Mouse (Mus musculus) erythroid progenitor cell, adult 5-6 weeks (primary cell): Measurements from ENCODE around the gene Bfar. TPM values are rescaled to one million over a fixed set of nuclear protein-coding genes. Genes with fewer than 3 reads are reported as not detected.
"Not testable (repeated sequence)": the region's sequence is repeated elsewhere in the genome, so short reads cannot be mapped to it uniquely, and the experiment has no call there.

Experiments used
- ATAC-seq: replicated peaks from 2 replicates; pipeline ENCODE4 v1.8.0; 2016; ENCODE audit warnings: moderate number of reproducible peaks, mild to moderate bottlenecking, moderate TSS enrichment, inconsistent platforms; ENCODE audit not compliant: poor library complexity, low FRiP score, severe bottlenecking
- total RNA-seq, 2 experiments: library from RNA; stranded (forward) in 1 of 2; stranded (reverse) in 1 of 2; fragments of 150-400 nt in 1 of 2; fragments of 186-747, 209-891 nt in 1 of 2; gene quantifications; 2 replicates each; pipeline versions ENCODE4 v1.2.3 to v1.2.4; 2015 to 2017; ENCODE audit warnings: low replicate concordance in 2 of 2

Bfar gene
- total RNA-seq, 2 experiments from 2014 or later: 7.1 to 8.9 TPM

GRCm38 (mm10) chr16:13714910-13715309 lies 43.3 kb downstream of the Bfar start:
- no peak for ATAC-seq

DNA sequence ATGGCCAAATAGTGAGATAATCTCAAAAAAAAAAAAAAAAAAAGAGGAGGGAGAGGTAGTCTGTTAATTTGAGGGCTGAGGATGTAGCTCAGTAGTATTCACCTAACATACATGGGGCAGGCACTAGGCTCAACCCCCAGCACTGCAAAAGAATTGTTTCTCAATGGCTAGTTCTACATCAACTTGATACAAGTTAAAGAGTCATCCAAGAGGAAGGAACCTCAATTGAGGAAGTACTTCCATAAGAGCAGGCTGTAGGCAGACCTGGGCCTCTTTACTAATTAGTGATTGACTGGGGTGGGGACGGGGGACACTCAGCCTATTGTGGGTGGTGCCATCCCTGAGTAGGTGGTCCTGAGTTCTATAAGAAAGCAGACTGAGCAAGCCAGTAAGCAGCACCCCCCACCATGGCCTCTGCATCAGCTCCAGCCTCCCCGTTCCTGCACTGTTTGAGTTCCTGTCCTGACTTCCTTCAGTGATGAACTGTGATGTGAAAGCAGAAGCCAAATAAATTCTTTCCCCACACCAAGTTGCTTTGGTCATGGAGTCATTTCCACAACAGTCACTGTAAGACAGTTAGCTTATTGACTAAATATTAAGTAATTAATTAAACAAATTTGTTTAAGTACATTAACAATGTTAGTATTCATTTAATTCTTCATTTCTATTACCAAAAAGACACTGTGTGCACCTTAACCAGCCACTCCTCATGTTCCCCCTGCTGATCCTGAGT lies 45.3 kb downstream of the Bfar start:
- no peak for ATAC-seq

GRCm38 (mm10) chr16:13722937-13723336 lies 51.3 kb downstream of the Bfar start:
- no peak for ATAC-seq

DNA sequence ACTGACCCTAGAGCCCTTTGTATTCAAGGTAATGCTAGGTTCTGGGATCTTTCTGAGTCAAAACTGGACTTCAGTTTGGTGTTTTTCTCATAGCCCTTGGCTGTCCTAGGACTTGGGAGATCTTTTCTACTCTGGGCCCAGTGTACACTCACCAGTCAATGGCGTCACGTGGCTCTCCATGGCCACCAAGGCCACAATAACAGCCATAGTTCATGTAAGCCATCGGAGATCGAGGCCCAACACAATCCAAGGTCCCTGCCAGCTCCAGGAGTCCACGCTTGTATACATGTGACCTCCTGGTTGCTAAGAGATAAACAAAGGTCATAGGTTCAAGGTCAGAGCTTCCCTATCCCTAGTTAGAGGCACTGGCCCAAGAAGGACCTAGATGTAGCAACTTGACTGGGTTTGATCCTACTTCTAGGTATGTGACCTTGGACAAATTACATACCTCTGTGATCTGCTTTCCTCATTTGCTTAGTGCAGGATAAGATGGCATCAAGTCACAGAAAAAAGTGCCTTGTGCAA lies 56.2 kb downstream of the Bfar start:
- ATAC-seq: no peak

GRCm38 (mm10) chr16:13729428-13729827 lies 57.8 kb downstream of the Bfar start:
- no peak for ATAC-seq

GRCm38 (mm10) chr16:13730285-13731255 lies 58.9 kb downstream of the Bfar start, which contains the start of gene Pla2g10:
Gene Pla2g10 (minus strand): TSS chr16:13730983.
- no peak for ATAC-seq

- no peak for ATAC-seq
Observed at GRCm38 (mm10) chr16:13732786-13733185, 61.1 kb downstream of the Bfar start.

DNA sequence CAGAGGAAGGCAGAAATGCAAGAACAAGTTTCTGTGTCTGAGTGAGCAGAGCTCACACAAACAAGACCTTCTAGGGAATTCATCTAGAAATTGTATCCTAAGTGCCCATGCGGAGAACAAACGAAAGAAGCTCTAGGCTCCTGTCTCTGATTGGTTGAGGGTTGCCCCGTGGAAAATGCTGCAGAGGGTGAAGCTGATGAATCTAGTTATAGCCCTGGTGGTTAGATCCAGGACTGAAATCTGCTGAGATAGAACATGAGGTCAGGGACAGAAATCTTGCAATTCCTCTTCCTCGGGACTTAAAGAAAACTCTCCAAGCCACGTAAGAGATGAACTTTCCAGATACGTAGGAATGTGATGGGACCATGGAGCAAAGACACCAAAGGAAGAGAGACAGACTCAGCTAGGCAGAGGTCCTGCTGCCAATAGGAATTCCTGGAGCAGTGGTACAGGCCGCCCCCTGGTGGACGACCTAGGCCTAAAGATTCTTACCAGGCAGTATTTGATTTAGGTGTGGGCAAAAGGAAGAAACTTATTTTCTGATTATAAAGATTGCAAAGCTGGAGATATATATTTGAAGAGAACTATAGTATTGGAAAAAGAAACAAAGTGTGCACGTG lies 62.0 kb downstream of the Bfar start:
- ATAC-seq: no peak; the same call in 1 of the 2 replicates

DNA sequence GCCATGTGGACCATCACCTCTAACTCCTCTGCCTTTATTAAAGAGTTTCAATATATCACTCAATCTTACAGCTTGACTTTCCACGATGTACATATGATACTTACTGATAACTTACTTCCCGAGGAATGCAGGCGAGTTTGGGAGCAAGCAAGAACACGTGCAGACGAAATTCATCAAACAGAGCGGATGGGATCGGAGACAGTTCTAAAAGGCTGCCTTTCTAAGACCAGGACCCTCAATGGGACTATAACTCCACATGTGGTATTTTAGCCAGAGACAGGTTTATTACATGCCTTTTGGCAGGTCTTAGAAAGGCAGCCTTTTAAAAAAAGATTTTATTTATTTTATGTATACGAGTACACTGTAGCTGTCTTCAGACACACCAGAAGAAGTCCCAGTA lies 64.3 kb downstream of the Bfar start:
- no peak for ATAC-seq

DNA sequence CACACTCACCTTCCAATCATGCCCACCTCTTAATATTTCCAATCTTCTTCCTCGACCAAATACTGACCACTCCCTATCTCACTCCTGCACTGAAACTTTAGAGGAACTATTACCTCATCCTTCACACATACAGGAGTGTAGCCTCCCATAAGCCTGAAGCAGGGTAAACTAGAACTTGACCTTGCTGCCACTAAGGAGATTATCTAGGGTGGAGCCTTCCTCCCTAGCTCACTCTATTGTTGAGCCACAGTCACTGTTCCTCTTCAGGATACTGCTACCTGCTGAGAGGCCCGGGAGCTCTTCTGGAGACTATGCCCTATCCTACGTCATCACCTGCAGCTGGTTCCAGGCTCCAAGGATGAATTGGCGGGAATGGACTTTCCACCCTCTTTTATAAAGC lies 67.4 kb downstream of the Bfar start:
- not testable (repeated sequence) for ATAC-seq

- no peak for ATAC-seq
Observed at GRCm38 (mm10) chr16:13740844-13741243, 69.2 kb downstream of the Bfar start.

- no peak for ATAC-seq
Observed at GRCm38 (mm10) chr16:13747708-13748107, 76.0 kb downstream of the Bfar start.

GRCm38 (mm10) chr16:13748124-13748523 lies 76.5 kb downstream of the Bfar start:
- no peak for ATAC-seq

DNA sequence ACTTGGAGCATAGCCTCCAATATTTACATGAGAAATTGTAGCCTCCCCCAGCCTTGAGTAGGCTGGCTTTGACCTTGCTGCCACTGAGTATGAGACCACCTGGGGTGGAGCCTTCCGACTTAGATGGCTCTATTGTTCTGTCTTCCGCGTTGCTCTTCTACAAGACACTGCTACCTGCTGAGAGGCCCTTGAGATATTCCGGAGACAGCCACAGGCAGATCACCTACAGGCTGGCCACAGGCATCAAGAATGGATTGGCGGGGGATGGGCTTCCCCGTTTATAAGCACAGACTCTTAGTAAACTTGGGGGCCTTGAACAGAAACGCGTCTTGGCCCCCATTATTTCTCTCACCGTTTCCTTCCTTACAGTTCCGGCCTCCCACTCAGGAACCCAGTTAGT lies 77.2 kb downstream of the Bfar start:
- not testable (repeated sequence) for ATAC-seq

GRCm38 (mm10) chr16:13749306-13749705 lies 77.6 kb downstream of the Bfar start:
- no peak for ATAC-seq

- ATAC-seq: no peak
Observed at GRCm38 (mm10) chr16:13749981-13750380, 78.3 kb downstream of the Bfar start.

DNA sequence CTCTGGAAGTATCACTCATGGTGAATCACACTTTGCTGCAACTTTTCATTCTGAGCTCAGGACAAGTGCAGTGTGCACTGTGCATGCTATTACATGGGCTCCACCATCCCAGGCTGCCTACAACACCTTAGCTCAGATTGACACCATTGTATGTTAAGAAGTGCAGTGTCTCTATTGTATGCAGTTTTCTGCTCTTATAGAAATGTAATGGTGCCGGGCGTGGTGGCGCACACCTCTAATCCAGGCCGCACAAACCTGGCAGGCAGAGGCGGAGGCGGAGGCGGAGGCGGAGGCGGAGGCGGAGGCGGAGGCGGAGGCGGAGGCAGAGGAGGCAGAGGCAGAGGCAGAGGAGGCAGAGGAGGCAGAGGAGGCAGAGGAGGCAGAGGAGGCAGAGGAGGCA lies 79.0 kb downstream of the Bfar start:
- no peak for ATAC-seq
